Mouse (Mus musculus) liver, embryonic 14.5 days (tissue): Measurements from ENCODE around the gene Cdc27. TPM values are rescaled to one million over a fixed set of nuclear protein-coding genes. Genes with fewer than 3 reads are reported as not detected.

ENCODE experiments used
- ATAC-seq: fragments of 200-750 bp; cut with Nextera tagmentation; 2 replicates; pipeline ENCODE4 v1.8.0; 2017; ENCODE audit warnings: moderate number of reproducible peaks, mild to moderate bottlenecking, moderate library complexity; ENCODE audit not compliant: insufficient read depth
- DNase-seq, 3 experiments: peaks; one replicate each; pipeline ENCODE4 v3.0.0-alpha.2; 2012 to 2013; ENCODE audit warnings: low read depth in 3 of 3, low spot score in 3 of 3
- H3K27ac ChIP-seq: fragments of 300-500 bp; sonication (generic); 2 replicates; pipeline ENCODE4 v1.5.1; 2014; ENCODE audit warnings: moderate library complexity, mild to moderate bottlenecking, control low read depth, inconsistent platforms
- H3K27me3 ChIP-seq: fragments of 300-500 bp; sonication (generic); 2 replicates; pipeline ENCODE4 v1.6.1; 2014; ENCODE audit warnings: mild to moderate bottlenecking, low read length, moderate library complexity; ENCODE audit not compliant: control insufficient read depth, insufficient read depth
- H3K36me3 ChIP-seq: fragments of 300-500 bp; sonication (generic); replicated peaks from 2 replicates; pipeline ENCODE4 v1.6.1; 2014; ENCODE audit warnings: low read depth; ENCODE audit not compliant: control insufficient read depth, insufficient read depth
- H3K4me1 ChIP-seq, 2 experiments: fragments of 200-500 bp in 1 of 2; fragments of 300-500 bp in 1 of 2; sonication (generic) in 1 of 2; replicated peaks; 2 replicates each; pipeline ENCODE4 v1.6.1; 2012 to 2014; ENCODE audit warnings: antibody characterized with exemption in 1 of 2, inconsistent platforms in 1 of 2, low read length in 1 of 2; ENCODE audit not compliant: control insufficient read depth in 2 of 2, insufficient read depth in 2 of 2
- H3K4me2 ChIP-seq: fragments of 300-500 bp; sonication (generic); 2 replicates; pipeline ENCODE4 v1.6.1; 2014; ENCODE audit warnings: low read depth, mild to moderate bottlenecking, control low read depth, moderate library complexity
- H3K4me3 ChIP-seq, 2 experiments: fragments of 200-500 bp in 1 of 2; fragments of 300-500 bp in 1 of 2; sonication (generic) in 1 of 2; 2 replicates each; pipeline ENCODE4 v1.5.1; 2012 to 2014; ENCODE audit warnings: low read depth in 2 of 2, low read length in 2 of 2, mild to moderate bottlenecking in 2 of 2, control low read depth in 1 of 2, inconsistent platforms in 1 of 2, moderate library complexity in 1 of 2; ENCODE audit not compliant: insufficient read depth in 1 of 2
- H3K9ac ChIP-seq: fragments of 300-500 bp; sonication (generic); replicated peaks from 2 replicates; pipeline ENCODE4 v1.6.1; 2014; ENCODE audit warnings: mild to moderate bottlenecking, control low read depth, moderate library complexity
- H3K9me3 ChIP-seq: fragments of 300-500 bp; sonication (generic); 2 replicates; pipeline ENCODE4 v1.6.1; 2016; ENCODE audit warnings: low read length, mixed read lengths; ENCODE audit not compliant: control insufficient read depth
- CTCF ChIP-seq: IDR thresholded peaks from 2 replicates; pipeline ENCODE4 v1.5.1; 2016; ENCODE audit warnings: antibody characterized with exemption, low read depth, control low read depth
- EP300 ChIP-seq: IDR thresholded peaks from 2 replicates; pipeline ENCODE4 v1.6.1; 2016; ENCODE audit warnings: antibody characterized with exemption, low read depth
- WGBS: fragments of 180-500 bp; shearing (Covaris S2); extraction: QIAGEN DNeasy Blood & Tissue Kit; methylation state at CpG from one replicate; pipeline ENCODE4 v1.1.7; 2014; ENCODE audit not compliant: insufficient replicate concordance; 5-methylcytosine and 5-hydroxymethylcytosine counted together
- polyA plus RNA-seq, 2 experiments: library from polyadenylated mRNA; depleted of rRNA in 1 of 2; stranded (reverse) in 1 of 2; unstranded in 1 of 2; fragments of >200 nt; fragmentation: Nextera tagmentation in 1 of 2; extraction: Ambion mirVana in 1 of 2; gene quantifications; 2 replicates each; pipeline versions ENCODE4 v1.2.1 to v1.2.3; 2012 to 2014

Gene Cdc27
- polyA plus RNA-seq, 2 experiments: 12.1 to 20.0 TPM

DNA sequence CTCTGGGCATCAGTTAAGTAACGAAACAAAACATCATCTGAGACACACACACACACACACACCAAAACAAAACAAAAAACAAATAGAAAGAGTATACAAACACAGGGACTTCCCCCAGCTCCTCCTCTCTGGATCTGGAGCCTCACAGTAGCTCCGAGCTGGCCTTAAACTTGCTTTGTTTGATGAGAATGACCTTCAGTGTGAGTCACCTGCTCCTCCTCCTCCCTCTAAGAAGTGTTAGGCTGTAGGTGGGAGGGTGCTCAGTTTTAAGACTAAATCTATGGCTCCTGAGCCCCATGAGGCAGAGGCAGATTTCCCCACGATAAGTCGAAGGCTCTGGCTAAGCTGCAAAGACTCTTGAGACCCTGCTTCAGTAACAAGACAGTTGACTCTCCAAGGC lies 38.0 kb downstream of the Cdc27 start:
- Histone ChIP-seq H3K4me3 (no peak overlapping the region), H3K27ac (no peak overlapping the region), H3K36me3 (peaks cover 78% of the 10 kb centered on the region), H3K9ac (no peak overlapping the region), H3K27me3 (no peaks in the 10 kb centered on the region), H3K9me3 (no peaks in the 10 kb centered on the region), H3K4me1 (no peaks in the 10 kb centered on the region), H3K4me2 (no peak overlapping the region)
- DNase-seq (no peak), ATAC-seq (no peak)
- TF ChIP-seq EP300 (no peak), CTCF (no peak)
- 80% methylated on average over 4 of the region's 4 CpGs for WGBS

DNA sequence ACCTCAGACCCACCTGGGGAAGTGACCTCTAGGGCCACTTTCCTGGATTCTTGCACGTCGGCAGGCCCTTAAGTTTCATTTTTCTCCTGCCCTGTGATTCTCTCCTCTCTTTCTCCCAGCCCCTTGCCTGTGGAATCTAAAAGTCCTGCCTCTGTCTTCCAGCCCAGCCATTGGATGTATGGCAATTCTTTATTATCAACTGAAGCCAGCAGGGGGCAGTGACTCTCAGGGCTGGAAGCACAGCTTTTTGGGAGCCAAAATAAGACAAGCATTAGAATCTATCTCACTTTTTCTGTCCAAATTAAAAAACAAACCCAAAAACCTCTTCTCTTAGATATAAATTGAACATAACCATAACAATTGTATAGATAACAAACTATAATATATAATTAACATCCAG lies 39.8 kb downstream of the Cdc27 start:
- H3K27ac ChIP-seq: no peak overlapping the region
- no peak overlapping the region for H3K4me2 ChIP-seq
- DNase-seq (peak in 2 of 3 experiments; percentile 5 to 13), ATAC-seq (no peak)
- peaks cover 76% of the 10 kb centered on the region for H3K36me3 ChIP-seq
- no peaks in the 10 kb centered on the region for H3K9me3 ChIP-seq
- no peak overlapping the region for H3K4me3 ChIP-seq
- no peaks in the 10 kb centered on the region for H3K27me3 ChIP-seq
- WGBS: 87% methylated on average over 2 of the region's 2 CpGs
- H3K9ac ChIP-seq: no peak overlapping the region
- H3K4me1 ChIP-seq: no peaks in the 10 kb centered on the region
- TF ChIP-seq CTCF (peak; percentile 66), EP300 (no peak)

DNA sequence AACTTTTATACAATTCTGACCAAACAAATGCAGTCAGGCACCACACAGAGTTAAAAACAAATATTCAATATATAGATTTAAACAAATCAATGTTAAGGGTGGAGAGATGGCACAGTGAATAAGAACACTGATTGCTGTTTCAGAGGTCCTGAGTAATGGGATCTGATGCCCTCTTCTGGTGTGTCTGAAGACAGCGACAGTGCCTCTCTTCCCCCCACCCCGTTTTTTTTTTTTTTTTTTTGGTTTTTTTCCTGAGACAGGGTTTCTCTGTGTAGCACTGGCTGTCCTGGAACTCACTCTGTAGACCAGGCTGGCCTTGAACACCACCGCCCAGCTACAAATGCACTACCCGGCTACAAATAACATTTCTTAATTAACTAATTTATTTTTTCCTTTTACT lies 42.0 kb downstream of the Cdc27 start:
- no peak overlapping the region for H3K27ac ChIP-seq
- DNase-seq (no peak), ATAC-seq (no peak)
- no peak overlapping the region for H3K4me3 ChIP-seq
- no peak overlapping the region for H3K4me2 ChIP-seq
- no peaks in the 10 kb centered on the region for H3K4me1 ChIP-seq
- H3K9ac ChIP-seq: no peak overlapping the region
- H3K9me3 ChIP-seq: no peaks in the 10 kb centered on the region
- WGBS: 85% methylated on average over 4 of the region's 4 CpGs
- no peaks in the 10 kb centered on the region for H3K27me3 ChIP-seq
- H3K36me3 ChIP-seq: peaks cover 70% of the 10 kb centered on the region
- no peak for TF ChIP-seq EP300
- TF ChIP-seq CTCF: no peak

DNA sequence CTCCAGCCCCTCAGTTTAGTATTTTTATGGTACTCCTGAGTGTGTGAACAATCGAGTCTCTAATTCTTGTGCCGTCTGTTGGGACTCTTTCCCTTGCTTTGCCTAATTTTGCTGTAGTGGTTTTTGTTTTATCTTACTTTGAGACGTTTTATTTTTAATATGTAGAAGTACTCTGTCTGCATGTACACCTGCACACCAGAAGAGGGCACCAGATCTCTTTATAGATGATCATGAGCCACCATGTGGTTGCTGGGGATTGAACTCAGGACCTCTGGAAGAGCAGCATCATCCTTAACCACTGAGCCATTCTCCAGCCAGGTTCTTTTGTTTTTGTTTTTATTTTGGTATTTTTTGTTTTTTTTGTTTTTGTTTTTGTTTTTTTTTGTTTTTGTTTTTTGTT lies 62.1 kb downstream of the Cdc27 start:
- no peak overlapping the region for H3K4me2 ChIP-seq
- H3K9ac ChIP-seq: no peak overlapping the region
- H3K36me3 ChIP-seq: no peaks in the 10 kb centered on the region
- DNase-seq (no peak), ATAC-seq (no peak)
- H3K27me3 ChIP-seq: no peaks in the 10 kb centered on the region
- no peak overlapping the region for H3K4me3 ChIP-seq
- no peaks in the 10 kb centered on the region for H3K9me3 ChIP-seq
- H3K27ac ChIP-seq: no peak overlapping the region
- H3K4me1 ChIP-seq: no peaks in the 10 kb centered on the region
- TF ChIP-seq CTCF: 0 out of 2 replicates have a peak, but pooled peaks have one; percentile 19
- no peak for TF ChIP-seq EP300
- 61% methylated on average over 3 of the region's 3 CpGs for WGBS

DNA sequence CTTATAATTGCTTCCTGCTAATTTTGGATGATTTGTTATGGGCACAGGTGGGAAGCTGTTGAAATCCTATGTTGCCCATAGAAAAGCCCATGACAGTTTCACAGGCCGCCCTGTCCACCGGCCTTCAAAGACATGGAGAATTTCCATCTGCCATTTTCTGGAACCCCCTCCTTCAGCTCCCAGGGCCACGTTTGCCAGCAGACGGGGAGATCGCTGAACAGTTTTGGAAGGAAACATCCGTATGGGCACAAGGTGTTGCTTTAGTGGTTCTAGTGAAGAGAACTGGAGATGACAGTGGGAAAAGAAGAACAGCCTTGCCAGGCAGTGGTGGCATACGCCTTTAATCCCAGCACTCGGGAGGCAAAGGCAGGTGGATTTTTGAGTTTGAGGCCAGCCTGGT lies 68.4 kb downstream of the Cdc27 start:
- TF ChIP-seq EP300 (no peak), CTCF (no peak)
- no peak overlapping the region for H3K9ac ChIP-seq
- no peak overlapping the region for H3K27ac ChIP-seq
- no peak overlapping the region for H3K4me2 ChIP-seq
- no peaks in the 10 kb centered on the region for H3K4me1 ChIP-seq
- no peaks in the 10 kb centered on the region for H3K9me3 ChIP-seq
- ATAC-seq: no peak
- no peak overlapping the region for H3K4me3 ChIP-seq
- H3K27me3 ChIP-seq: no peaks in the 10 kb centered on the region
- DNase-seq: no peak
- WGBS: 70% methylated on average over 8 of the region's 8 CpGs
- H3K36me3 ChIP-seq: no peaks in the 10 kb centered on the region
